Mouse (Mus musculus) hindbrain, postnatal 0 days (tissue): ENCODE results near the gene Robo3. TPM values are rescaled to one million over a fixed set of nuclear protein-coding genes. Genes with fewer than 3 reads are reported as not detected.

ENCODE experiments used
- ATAC-seq: fragments of 200-750 bp; cut with Nextera tagmentation; 2 replicates; pipeline ENCODE4 v1.8.0; 2017; ENCODE audit warnings: mild to moderate bottlenecking, moderate TSS enrichment, moderate library complexity
- DNase-seq: peaks from one replicate; pipeline ENCODE4 v3.0.0-alpha.2; 2015; ENCODE audit warnings: low spot score
- H3K27ac ChIP-seq: fragments of 300-500 bp; sonication (generic); 2 replicates; pipeline ENCODE4 v1.5.1; 2014; ENCODE audit warnings: mild to moderate bottlenecking
- H3K27me3 ChIP-seq: fragments of 300-500 bp; sonication (generic); 2 replicates; pipeline ENCODE4 v1.6.1; 2014; ENCODE audit warnings: low read length, mixed read lengths; ENCODE audit not compliant: insufficient read depth
- H3K36me3 ChIP-seq: fragments of 300-500 bp; sonication (generic); 2 replicates; pipeline ENCODE4 v1.6.1; 2014; ENCODE audit warnings: low read length, mixed read lengths; ENCODE audit not compliant: insufficient read depth
- H3K4me1 ChIP-seq: fragments of 300-500 bp; sonication (generic); 2 replicates; pipeline ENCODE4 v1.6.1; 2014; ENCODE audit warnings: antibody characterized with exemption, low read length, mixed read lengths; ENCODE audit not compliant: insufficient read depth
- H3K4me2 ChIP-seq: fragments of 300-500 bp; sonication (generic); 2 replicates; pipeline ENCODE4 v1.6.1; 2014; ENCODE audit warnings: low read depth, mild to moderate bottlenecking, low read length, moderate library complexity, mixed read lengths
- H3K4me3 ChIP-seq: fragments of 300-500 bp; sonication (generic); 2 replicates; pipeline ENCODE4 v1.5.1; 2014; ENCODE audit warnings: low read length
- H3K9ac ChIP-seq: fragments of 300-500 bp; sonication (generic); replicated peaks from 2 replicates; pipeline ENCODE4 v1.6.1; 2014; ENCODE audit warnings: mild to moderate bottlenecking, low read length, moderate library complexity, mixed read lengths
- H3K9me3 ChIP-seq: fragments of 300-500 bp; sonication (generic); 2 replicates; pipeline ENCODE4 v1.6.1; 2016; ENCODE audit warnings: low read length, mixed read lengths
- CTCF ChIP-seq: IDR thresholded peaks from 2 replicates; pipeline ENCODE4 v1.5.1; 2016; ENCODE audit warnings: antibody characterized with exemption, control low read depth, low read depth
- WGBS: fragments of 180-500 bp; shearing (Covaris S2); extraction: QIAGEN DNeasy Blood & Tissue Kit; methylation state at CpG from one replicate; pipeline ENCODE4 v1.1.7; 2014; 5-methylcytosine and 5-hydroxymethylcytosine counted together
- polyA plus RNA-seq: library from polyadenylated mRNA; unstranded; fragments of >200 nt; fragmentation: Nextera tagmentation; extraction: Ambion mirVana; gene quantifications from 2 replicates; pipeline ENCODE4 v1.2.1, GENCODE M21; 2015
- total RNA-seq: library from RNA; depleted of rRNA; stranded (reverse); fragments of >200 nt; gene quantifications from 2 replicates; pipeline ENCODE4 v1.2.3, GENCODE M21; 2014

Robo3 gene
- total and polyA plus RNA-seq, 2 experiments from 2014 or later, result 1.6 to 2.8 TPM

DNA sequence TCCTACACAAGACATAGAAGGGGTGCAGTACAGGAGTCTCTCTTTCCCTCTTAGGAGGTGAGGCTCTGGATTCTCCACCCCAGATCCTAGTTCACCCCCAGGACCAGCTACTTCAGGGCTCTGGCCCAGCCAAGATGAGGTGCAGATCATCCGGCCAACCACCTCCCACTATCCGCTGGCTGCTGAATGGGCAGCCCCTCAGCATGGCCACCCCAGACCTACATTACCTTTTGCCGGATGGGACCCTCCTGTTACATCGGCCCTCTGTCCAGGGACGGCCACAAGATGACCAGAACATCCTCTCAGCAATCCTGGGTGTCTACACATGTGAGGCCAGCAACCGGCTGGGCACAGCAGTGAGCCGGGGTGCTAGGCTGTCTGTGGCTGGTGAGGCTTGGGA lies 30.5 kb downstream of the Robo3 start:
- Histone ChIP-seq H3K4me3 (no peak overlapping the region), H3K36me3 (no peaks in the 10 kb centered on the region), H3K27me3 (no peaks in the 10 kb centered on the region), H3K9ac (no peak overlapping the region), H3K4me2 (0 out of 2 replicates have a peak overlapping the region, but pooled peaks have one; percentile 18), H3K27ac (0 out of 2 replicates have a peak overlapping the region, but pooled peaks have one; percentile 52), H3K4me1 (no peaks in the 10 kb centered on the region), H3K9me3 (no peaks in the 10 kb centered on the region)
- no peak for TF ChIP-seq CTCF
- ATAC-seq, result no peak
- DNase-seq, result no peak
- 84% methylated on average over 7 of the region's 7 CpGs for whole genome bisulfite sequencing

- Histone ChIP-seq H3K9me3 (no peaks in the 10 kb centered on the region), H3K36me3 (no peaks in the 10 kb centered on the region), H3K4me2 (0 out of 2 replicates have a peak within 1 kb of the TSS, but pooled peaks have one; percentile 18), H3K27ac (peak within 1 kb of the TSS; percentile 52), H3K27me3 (no peaks in the 10 kb centered on the region), H3K9ac (no peak within 1 kb of the TSS), H3K4me1 (no peaks in the 10 kb centered on the region), H3K4me3 (no peak within 1 kb of the TSS)
- WGBS, result 20% methylated on average over 7 of the region's 7 CpGs
- ATAC-seq (no peak), DNase-seq (no peak)
- TF ChIP-seq CTCF, result no peak
Measured at GRCm38 (mm10) chr9:37401802-37402201, 31.2 kb downstream of the Robo3 start, which contains the start of gene Robo4. Gene Robo4, plus strand, starts transcription at chr9:37401897.

DNA sequence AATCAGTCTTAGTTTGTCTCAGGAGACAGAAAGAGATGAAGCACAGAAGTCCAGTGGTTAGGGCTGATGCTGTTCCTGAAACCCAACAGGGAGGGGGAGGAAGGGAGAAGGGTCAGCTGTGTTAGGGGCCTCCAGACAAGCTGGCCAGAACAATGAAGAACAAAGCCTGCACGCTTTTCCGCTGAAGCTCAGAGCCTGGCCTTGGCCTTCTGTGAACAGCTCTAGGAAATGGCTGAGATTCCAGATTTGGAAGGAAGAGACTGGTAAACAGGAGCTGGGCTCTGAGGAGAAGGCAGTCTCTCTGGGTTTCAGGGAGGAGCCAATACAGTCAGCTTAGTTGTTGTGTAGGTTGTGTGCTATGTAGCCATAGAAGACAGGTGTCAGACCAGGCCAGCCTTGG lies 32.5 kb downstream of the Robo3 start:
- DNase-seq (no peak), ATAC-seq (no peak)
- H3K4me2 ChIP-seq, result no peak overlapping the region
- no peak overlapping the region for H3K27ac ChIP-seq
- no peaks in the 10 kb centered on the region for H3K9me3 ChIP-seq
- no peaks in the 10 kb centered on the region for H3K4me1 ChIP-seq
- no peaks in the 10 kb centered on the region for H3K27me3 ChIP-seq
- H3K36me3 ChIP-seq, result no peaks in the 10 kb centered on the region
- no peak overlapping the region for H3K9ac ChIP-seq
- 50% methylated on average over 2 of the region's 2 CpGs for WGBS
- no peak for TF ChIP-seq CTCF
- H3K4me3 ChIP-seq, result no peak overlapping the region

DNA sequence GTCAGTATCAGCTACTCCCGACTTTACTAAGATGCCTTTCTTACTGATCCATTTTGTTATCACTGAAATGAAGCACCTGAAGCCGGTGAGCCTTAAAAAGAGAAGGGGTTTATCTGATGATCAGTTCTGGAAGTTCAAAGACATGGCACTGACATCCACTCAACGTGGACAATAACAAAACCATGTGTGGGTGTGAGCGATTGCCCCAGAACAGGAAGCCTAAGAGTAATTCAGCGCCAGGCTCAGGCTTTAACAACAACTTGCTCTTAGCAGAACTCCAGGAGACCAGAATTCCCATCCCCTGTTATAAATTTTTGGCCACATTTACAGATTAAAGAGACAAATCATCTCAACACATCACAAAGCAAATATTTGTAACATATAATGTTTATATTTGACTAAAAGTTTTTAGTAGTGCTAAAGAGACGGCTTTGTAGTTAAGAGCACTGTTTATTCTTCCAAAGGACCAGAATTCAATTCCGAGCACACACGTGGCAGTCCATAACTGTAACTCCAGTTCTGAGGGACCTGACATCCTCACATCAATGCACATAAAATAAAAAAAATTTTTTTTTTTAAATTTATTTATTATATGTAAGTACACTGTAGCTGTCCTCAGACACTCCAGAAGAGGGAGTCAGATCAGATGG lies 39.4 kb downstream of the Robo3 start:
- no peak overlapping the region for H3K4me3 ChIP-seq
- H3K36me3 ChIP-seq, result no peaks in the 10 kb centered on the region
- no peak overlapping the region for H3K4me2 ChIP-seq
- ATAC-seq (no peak), DNase-seq (no peak)
- no peak overlapping the region for H3K9ac ChIP-seq
- no peaks in the 10 kb centered on the region for H3K27me3 ChIP-seq
- H3K9me3 ChIP-seq, result no peaks in the 10 kb centered on the region
- 81% methylated on average over 8 of the region's 8 CpGs for WGBS
- no peak for TF ChIP-seq CTCF
- no peak overlapping the region for H3K27ac ChIP-seq
- H3K4me1 ChIP-seq, result no peaks in the 10 kb centered on the region

- Histone ChIP-seq H3K9me3 (no peaks in the 10 kb centered on the region), H3K4me1 (no peaks in the 10 kb centered on the region), H3K9ac (no peak overlapping the region), H3K4me2 (no peak overlapping the region), H3K27me3 (no peaks in the 10 kb centered on the region), H3K4me3 (no peak overlapping the region), H3K27ac (no peak overlapping the region), H3K36me3 (no peaks in the 10 kb centered on the region)
- WGBS, result 66% methylated on average over 2 of the region's 2 CpGs
- no peak for TF ChIP-seq CTCF
- DNase-seq (no peak), ATAC-seq (no peak)
Measured at GRCm38 (mm10) chr9:37392071-37392470, 41.0 kb downstream of the Robo3 start.

DNA sequence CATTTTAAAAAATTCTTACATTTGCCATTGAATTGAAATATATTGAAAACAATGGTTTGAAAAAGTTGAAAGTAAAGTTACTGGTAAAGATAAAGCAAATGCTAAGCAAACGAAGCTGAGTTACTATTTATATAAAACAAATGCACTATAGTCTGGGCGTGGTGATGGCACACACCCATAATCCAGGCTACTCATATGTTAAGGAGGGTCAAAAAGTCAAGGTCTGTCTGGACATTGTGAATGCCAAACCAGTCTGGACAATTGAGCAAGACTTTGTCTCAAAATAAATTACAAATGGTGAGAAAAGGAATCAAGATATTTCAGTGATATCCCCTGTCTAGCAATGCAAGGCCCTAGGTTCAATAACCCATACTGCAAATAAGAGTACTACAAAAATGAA lies 42.2 kb downstream of the Robo3 start:
- Histone ChIP-seq H3K27me3 (no peaks in the 10 kb centered on the region), H3K36me3 (no peaks in the 10 kb centered on the region), H3K27ac (no peak overlapping the region), H3K4me1 (no peaks in the 10 kb centered on the region), H3K9ac (no peak overlapping the region), H3K4me3 (no peak overlapping the region), H3K9me3 (no peaks in the 10 kb centered on the region), H3K4me2 (no peak overlapping the region)
- DNase-seq, result no peak
- no peak for TF ChIP-seq CTCF
- no peak for ATAC-seq
- WGBS, result 58% methylated on average over 2 of the region's 2 CpGs

DNA sequence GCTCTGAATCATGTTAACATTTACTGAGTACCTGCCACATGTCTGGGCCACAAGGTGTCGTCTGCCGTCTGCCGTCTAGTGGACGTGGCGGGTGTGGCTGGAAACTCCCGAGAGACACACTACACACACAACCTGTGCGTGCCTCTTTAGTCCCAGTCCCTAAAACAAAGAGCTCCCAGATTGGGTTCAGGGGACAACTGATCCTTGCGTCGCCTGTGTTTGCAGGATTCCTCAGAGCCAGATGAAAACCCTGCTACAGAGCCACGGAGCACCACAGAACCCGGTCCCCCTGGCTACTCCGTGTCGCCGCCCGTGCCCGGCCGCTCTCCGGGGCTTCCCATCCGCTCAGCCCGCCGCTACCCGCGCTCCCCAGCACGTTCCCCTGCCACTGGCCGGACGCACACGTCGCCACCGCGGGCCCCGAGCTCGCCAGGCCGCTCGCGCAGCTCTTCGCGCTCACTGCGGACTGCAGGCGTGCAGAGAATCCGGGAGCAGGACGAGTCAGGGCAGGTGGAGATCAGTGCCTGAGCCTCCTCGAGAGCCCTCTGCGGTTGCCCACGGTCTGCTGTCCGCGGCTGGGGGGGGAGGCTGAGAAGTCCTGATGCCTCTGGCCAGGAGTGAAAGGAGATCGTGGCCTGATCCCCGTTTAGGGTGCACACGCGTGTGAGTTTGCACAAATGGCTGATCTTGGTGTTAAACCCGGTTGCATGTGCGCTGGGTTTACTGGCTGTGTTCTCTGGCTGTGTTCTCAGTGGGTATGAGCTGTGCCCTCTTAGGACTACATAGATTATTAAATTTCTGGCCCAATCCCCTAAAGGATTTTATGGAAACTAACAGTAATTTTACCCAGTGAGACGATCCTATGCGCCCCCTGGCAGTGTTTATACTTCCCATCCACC lies 48.5 kb downstream of the Robo3 start:
- Histone ChIP-seq H3K4me3 (peak overlapping the region; percentile 47), H3K27me3 (no peaks in the 10 kb centered on the region), H3K36me3 (no peaks in the 10 kb centered on the region), H3K4me2 (peak overlapping the region; percentile 68), H3K4me1 (no peaks in the 10 kb centered on the region), H3K9ac (peak overlapping the region; percentile 70), H3K9me3 (no peaks in the 10 kb centered on the region), H3K27ac (peak overlapping the region; percentile 58)
- TF ChIP-seq CTCF, result peak; percentile 59
- WGBS, result 7% methylated on average over 52 of the region's 54 CpGs
- ATAC-seq, result peak; percentile 83
- peak; percentile 65 for DNase-seq
